Mouse (Mus musculus) heart, adult 2 months (tissue): ENCODE results near the gene Agps.

Experiments
- CTCF ChIP-seq: fragments of 200-600 bp; IDR thresholded peaks from 2 replicates; pipeline ENCODE4 v1.8.1; 2022; ENCODE audit warnings: antibody characterized with exemption, mild to moderate bottlenecking, moderate library complexity
- EP300 ChIP-seq: fragments of 200-500 bp; IDR thresholded peaks from 2 replicates; pipeline ENCODE4 v1.6.1; 2011; ENCODE audit warnings: low read depth, low read length, control low read depth; ENCODE audit not compliant: insufficient read depth
- POLR2A ChIP-seq: fragments of 200-500 bp; IDR thresholded peaks from 2 replicates; pipeline ENCODE4 v1.6.1; 2011; ENCODE audit warnings: mild to moderate bottlenecking, low read depth, low read length, control low read depth; ENCODE audit not compliant: insufficient read depth

DNA sequence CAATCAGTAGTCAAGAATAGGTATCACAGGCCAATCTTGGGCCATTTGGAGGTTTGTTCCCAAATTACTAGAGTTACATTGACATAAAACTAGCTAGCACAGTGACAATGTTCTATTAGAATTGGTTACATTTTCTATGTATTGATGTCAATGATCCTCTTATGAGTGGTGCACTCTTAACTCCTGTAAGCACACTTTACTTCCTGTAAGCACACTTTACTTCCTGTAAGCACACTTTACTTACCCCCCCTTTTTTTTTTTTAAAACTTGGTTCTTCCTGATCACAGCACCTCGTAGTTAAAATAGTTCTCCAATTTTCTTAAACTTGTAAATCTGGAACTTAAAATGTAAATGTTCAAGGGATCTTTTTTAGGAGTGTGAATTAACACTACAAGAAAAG lies 75.2 kb downstream of the Agps start:
- TF ChIP-seq POLR2A (no peak), EP300 (no peak), CTCF (no peak)
